Mouse (Mus musculus): ENCODE results near the gene Cdk17. TPM values are rescaled to one million over a fixed set of nuclear protein-coding genes. Genes with fewer than 3 reads are reported as not detected.

Gene Cdk17
- polyA plus RNA-seq, 2 experiments: 10.5 to 12.9 TPM

GRCm38 (mm10) chr10:93279062-93279461 is 118.4 kb downstream of the Cdk17 start:
- DNase-seq (ENCODE audit: low read depth in 3 of 3, low spot score in 3 of 3): no peak
- 70% methylated on average over 9 of the region's 9 CpGs for WGBS (ENCODE audit: insufficient replicate concordance)
- Histone ChIP-seq H3K4me1 (replicated peaks; ENCODE audit: control insufficient read depth in 2 of 2, insufficient read depth in 2 of 2, low read length in 1 of 2) (0 out of 4 replicates have a peak, but pooled peaks cover 0 to 3% of the 10 kb centered on the region in 2 experiments), H3K4me3 (ENCODE audit: insufficient read depth in 1 of 2, low read depth in 2 of 2, low read length in 2 of 2) (no peak overlapping the region), H3K36me3 (replicated peaks; ENCODE audit: control insufficient read depth, insufficient read depth, low read depth) (no peaks in the 10 kb centered on the region), H3K9me3 (ENCODE audit: control insufficient read depth, low read length) (no peaks in the 10 kb centered on the region), H3K9ac (replicated peaks) (no peak overlapping the region), H3K4me2 (ENCODE audit: low read depth) (no peak overlapping the region), H3K27ac (no peak overlapping the region), H3K27me3 (ENCODE audit: control insufficient read depth, insufficient read depth, low read length) (no peaks in the 10 kb centered on the region)
- ATAC-seq (ENCODE audit: insufficient read depth): no peak
- TF ChIP-seq EP300 (IDR thresholded peaks at IDR 0.05; ENCODE audit: low read depth) (no peak), CTCF (IDR thresholded peaks at IDR 0.05; ENCODE audit: low read depth) (no peak)

DNA sequence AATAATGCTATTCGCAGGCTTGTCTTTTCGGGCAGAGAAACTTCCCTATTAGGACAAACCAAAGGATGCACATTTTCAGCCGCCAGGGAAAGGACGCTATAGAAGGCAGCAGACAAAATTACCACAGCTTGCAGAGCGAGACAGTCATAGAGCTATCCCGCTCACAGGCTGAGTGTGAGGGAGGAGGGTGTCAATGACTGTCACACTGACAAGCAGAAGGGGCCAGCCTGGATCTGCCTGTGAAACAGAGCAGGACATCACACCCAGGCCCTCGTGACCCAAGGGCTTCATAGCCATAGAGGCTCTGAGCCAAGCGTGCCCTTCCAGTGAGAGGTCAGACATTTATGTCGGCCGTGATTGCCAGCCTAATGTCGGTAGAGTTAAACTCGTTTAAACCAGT is 119.9 kb downstream of the Cdk17 start:
- TF ChIP-seq EP300 (IDR thresholded peaks at IDR 0.05; ENCODE audit: low read depth): no peak
- H3K36me3 ChIP-seq (replicated peaks; ENCODE audit: control insufficient read depth, insufficient read depth, low read depth): no peaks in the 10 kb centered on the region
- H3K9ac ChIP-seq (replicated peaks): no peak overlapping the region
- WGBS (ENCODE audit: insufficient replicate concordance): 72% methylated on average over 12 of the region's 12 CpGs
- ATAC-seq (ENCODE audit: insufficient read depth) (no peak), DNase-seq (ENCODE audit: low read depth in 3 of 3, low spot score in 3 of 3) (no peak)
- H3K4me2 ChIP-seq (ENCODE audit: low read depth): no peak overlapping the region
- no peaks in the 10 kb centered on the region for H3K9me3 ChIP-seq (ENCODE audit: control insufficient read depth, low read length)
- H3K4me1 ChIP-seq (replicated peaks; ENCODE audit: control insufficient read depth in 2 of 2, insufficient read depth in 2 of 2, low read length in 1 of 2): 0 out of 4 replicates have a peak, but pooled peaks cover 0 to 3% of the 10 kb centered on the region in 2 experiments
- H3K27me3 ChIP-seq (ENCODE audit: control insufficient read depth, insufficient read depth, low read length): no peaks in the 10 kb centered on the region
- no peak overlapping the region for H3K4me3 ChIP-seq (ENCODE audit: insufficient read depth in 1 of 2, low read depth in 2 of 2, low read length in 2 of 2)
- H3K27ac ChIP-seq: no peak overlapping the region

DNA sequence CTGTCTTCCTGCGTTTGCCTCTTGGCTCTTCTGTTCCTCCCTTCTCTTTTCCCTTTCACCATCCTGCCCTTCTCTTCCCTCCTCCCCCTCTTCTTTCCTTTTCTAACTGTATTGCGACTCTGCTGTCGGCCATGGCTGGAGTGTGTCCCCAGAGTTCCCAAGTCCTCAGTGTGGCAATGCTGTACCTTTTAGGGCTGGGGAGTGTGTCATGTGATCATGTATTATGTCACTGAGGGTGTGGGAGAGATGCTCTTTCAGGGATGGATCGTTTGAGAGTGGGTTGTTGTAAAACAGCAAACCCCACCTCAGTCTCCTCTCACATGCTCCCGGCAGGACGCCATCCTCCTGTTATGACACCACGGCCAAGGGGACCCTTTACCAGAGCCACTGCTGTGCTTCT is 120.4 kb downstream of the Cdk17 start:
- DNase-seq (ENCODE audit: low read depth in 3 of 3, low spot score in 3 of 3) (no peak), ATAC-seq (ENCODE audit: insufficient read depth) (no peak)
- H3K9me3 ChIP-seq (ENCODE audit: control insufficient read depth, low read length): no peaks in the 10 kb centered on the region
- no peak overlapping the region for H3K4me3 ChIP-seq (ENCODE audit: insufficient read depth in 1 of 2, low read depth in 2 of 2, low read length in 2 of 2)
- H3K27me3 ChIP-seq (ENCODE audit: control insufficient read depth, insufficient read depth, low read length): no peaks in the 10 kb centered on the region
- WGBS (ENCODE audit: insufficient replicate concordance): 78% methylated on average over 7 of the region's 7 CpGs
- no peak overlapping the region for H3K4me2 ChIP-seq (ENCODE audit: low read depth)
- H3K36me3 ChIP-seq (replicated peaks; ENCODE audit: control insufficient read depth, insufficient read depth, low read depth): no peaks in the 10 kb centered on the region
- TF ChIP-seq CTCF (IDR thresholded peaks at IDR 0.05; ENCODE audit: low read depth) (no peak), EP300 (IDR thresholded peaks at IDR 0.05; ENCODE audit: low read depth) (no peak)
- no peak overlapping the region for H3K9ac ChIP-seq (replicated peaks)
- no peak overlapping the region for H3K27ac ChIP-seq
- H3K4me1 ChIP-seq (replicated peaks; ENCODE audit: control insufficient read depth in 2 of 2, insufficient read depth in 2 of 2, low read length in 1 of 2): 0 out of 4 replicates have a peak, but pooled peaks cover 0 to 3% of the 10 kb centered on the region in 2 experiments

DNA sequence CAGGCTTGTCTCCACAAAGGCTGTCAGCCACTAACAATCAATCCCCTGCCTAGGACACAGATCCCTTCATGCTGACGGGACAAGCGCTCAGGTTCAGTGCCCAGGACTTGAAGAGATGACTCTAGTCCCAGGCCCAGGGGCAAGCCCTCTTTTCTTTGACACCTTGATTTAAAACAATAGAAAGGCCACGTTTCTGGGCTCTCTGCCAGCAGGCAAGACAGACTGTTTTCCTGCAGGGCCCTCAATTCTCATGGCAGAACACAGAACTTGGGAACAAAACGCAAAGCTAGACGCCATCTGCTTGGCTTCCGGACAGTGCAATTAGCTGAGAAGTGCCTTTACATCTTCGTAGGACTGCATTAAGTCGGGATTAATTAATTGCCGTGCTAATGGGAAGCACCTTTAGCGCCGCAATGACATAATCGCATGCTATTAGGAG is 121.9 kb downstream of the Cdk17 start:
- no peak for ATAC-seq (ENCODE audit: insufficient read depth)
- H3K4me2 ChIP-seq (ENCODE audit: low read depth): no peak overlapping the region
- no peak for DNase-seq (ENCODE audit: low read depth in 3 of 3, low spot score in 3 of 3)
- no peaks in the 10 kb centered on the region for H3K9me3 ChIP-seq (ENCODE audit: control insufficient read depth, low read length)
- 75% methylated on average over 12 of the region's 12 CpGs for WGBS (ENCODE audit: insufficient replicate concordance)
- no peak overlapping the region for H3K4me3 ChIP-seq (ENCODE audit: insufficient read depth in 1 of 2, low read depth in 2 of 2, low read length in 2 of 2)
- no peaks in the 10 kb centered on the region for H3K27me3 ChIP-seq (ENCODE audit: control insufficient read depth, insufficient read depth, low read length)
- H3K36me3 ChIP-seq (replicated peaks; ENCODE audit: control insufficient read depth, insufficient read depth, low read depth): no peaks in the 10 kb centered on the region
- H3K4me1 ChIP-seq (replicated peaks; ENCODE audit: control insufficient read depth in 2 of 2, insufficient read depth in 2 of 2, low read length in 1 of 2): no peaks in the 10 kb centered on the region
- H3K9ac ChIP-seq (replicated peaks): no peak overlapping the region
- H3K27ac ChIP-seq: no peak overlapping the region
- no peak for TF ChIP-seq CTCF (IDR thresholded peaks at IDR 0.05; ENCODE audit: low read depth)
- no peak for TF ChIP-seq EP300 (IDR thresholded peaks at IDR 0.05; ENCODE audit: low read depth)

DNA sequence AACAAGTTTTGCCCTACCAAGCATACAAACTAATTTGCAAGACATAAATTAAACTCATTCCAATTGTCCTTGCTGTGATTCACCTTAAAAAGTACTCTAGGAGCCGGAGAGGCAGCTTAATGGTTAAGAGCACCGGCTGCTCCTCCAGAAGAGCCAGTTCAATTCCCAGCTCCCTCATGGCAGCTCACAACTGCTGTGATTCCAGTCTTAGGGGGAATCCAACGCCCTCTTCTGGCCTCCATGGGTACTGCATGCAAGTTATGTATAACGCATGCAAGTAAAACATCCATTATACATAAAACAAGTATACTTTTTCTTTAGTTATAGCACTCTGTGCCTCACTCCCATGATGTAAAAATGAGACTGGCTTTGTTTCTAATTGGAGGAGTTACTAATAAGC is 122.6 kb downstream of the Cdk17 start:
- 69% methylated on average over 4 of the region's 4 CpGs for WGBS (ENCODE audit: insufficient replicate concordance)
- DNase-seq (ENCODE audit: low read depth in 3 of 3, low spot score in 3 of 3) (no peak), ATAC-seq (ENCODE audit: insufficient read depth) (no peak)

More for the DNA sequence above, 122.6 kb downstream of the Cdk17 start:
- Histone ChIP-seq H3K4me2 (ENCODE audit: low read depth) (no peak overlapping the region), H3K27me3 (ENCODE audit: control insufficient read depth, insufficient read depth, low read length) (no peaks in the 10 kb centered on the region), H3K9ac (replicated peaks) (no peak overlapping the region), H3K27ac (no peak overlapping the region), H3K36me3 (replicated peaks; ENCODE audit: control insufficient read depth, insufficient read depth, low read depth) (no peaks in the 10 kb centered on the region), H3K9me3 (ENCODE audit: control insufficient read depth, low read length) (no peaks in the 10 kb centered on the region), H3K4me1 (replicated peaks; ENCODE audit: control insufficient read depth in 2 of 2, insufficient read depth in 2 of 2, low read length in 1 of 2) (no peaks in the 10 kb centered on the region), H3K4me3 (ENCODE audit: insufficient read depth in 1 of 2, low read depth in 2 of 2, low read length in 2 of 2) (no peak overlapping the region)
- TF ChIP-seq CTCF (IDR thresholded peaks at IDR 0.05; ENCODE audit: low read depth) (peak; percentile 68), EP300 (IDR thresholded peaks at IDR 0.05; ENCODE audit: low read depth) (no peak)
